Mouse (Mus musculus): Measurements from ENCODE around the gene Elp1. TPM values are rescaled to one million over a fixed set of nuclear protein-coding genes. Genes with fewer than 3 reads are reported as not detected.

Elp1 gene
- total RNA-seq, 1 experiment from 2014 or later, result 26.4 TPM

Other genes starting within 250 kb of the Elp1 start
- not detected in 2 replicates for gene Gm26657, start 62.3 kb downstream of the Elp1 start, total RNA-seq (2021)
- not detected in 2 replicates for gene Actl7b, start 60.9 kb downstream of the Elp1 start, total RNA-seq (2021)
- gene Actl7a, start 58.9 kb downstream of the Elp1 start, total RNA-seq (2021), result not detected in 2 replicates
- 13.0 and 13.7 TPM in 2 replicates for gene Fam206a, start within 50 bp of the Elp1 start, total RNA-seq (2021)
- gene Ctnnal1, start 62.9 kb upstream of the Elp1 start, total RNA-seq (2021), result 18.1 and 19.6 TPM in 2 replicates
- 36.5 and 37.0 TPM in 2 replicates for gene Tmem245, start 145.1 kb upstream of the Elp1 start, total RNA-seq (2021)
- gene Frrs1l, start 188.1 kb upstream of the Elp1 start, total RNA-seq (2021), result 0.41 and 0.71 TPM in 2 replicates

Measured in adrenal gland, postnatal 14 days (tissue).